Mouse (Mus musculus): ENCODE results near the gene Irs2. TPM values are rescaled to one million over a fixed set of nuclear protein-coding genes. Genes with fewer than 3 reads are reported as not detected.

Irs2 gene
- polyA plus RNA-seq, 1 experiment from 2014 or later: 4.5 TPM

DNA sequence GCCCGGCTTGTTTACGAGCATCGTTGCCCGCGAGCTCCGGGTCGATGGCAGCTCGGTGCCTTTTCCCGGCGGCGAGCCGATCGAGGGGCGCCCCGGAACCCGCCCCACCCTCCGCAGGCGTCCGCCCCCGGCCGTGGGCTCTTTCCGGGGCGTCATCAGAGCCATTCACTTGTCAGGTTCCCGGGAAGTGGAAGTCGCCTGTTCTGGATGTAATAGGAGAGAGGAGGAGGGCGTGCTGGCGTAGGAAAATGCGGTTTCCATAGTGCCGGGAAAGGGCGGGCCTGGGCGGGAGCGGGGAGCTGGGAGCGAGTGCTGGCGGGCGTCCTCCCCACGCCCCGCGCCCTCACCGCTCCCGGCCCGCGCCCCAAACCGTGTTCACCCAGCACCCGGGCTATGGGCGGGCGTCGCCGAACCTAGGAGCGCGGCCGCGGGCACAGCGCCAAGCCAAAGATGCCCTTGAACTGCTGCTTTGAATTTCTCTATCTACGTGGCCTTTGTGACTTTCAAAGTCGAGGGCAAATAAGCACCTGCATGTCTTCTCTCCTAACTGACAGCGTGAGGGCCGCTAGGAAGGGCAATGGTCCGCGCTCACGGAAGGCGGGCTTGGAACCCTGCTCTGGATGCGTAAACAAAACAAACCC lies 1.3 kb upstream of the Irs2 start:
- DNase-seq (ENCODE audit: low spot score): peak; percentile 73

DNA sequence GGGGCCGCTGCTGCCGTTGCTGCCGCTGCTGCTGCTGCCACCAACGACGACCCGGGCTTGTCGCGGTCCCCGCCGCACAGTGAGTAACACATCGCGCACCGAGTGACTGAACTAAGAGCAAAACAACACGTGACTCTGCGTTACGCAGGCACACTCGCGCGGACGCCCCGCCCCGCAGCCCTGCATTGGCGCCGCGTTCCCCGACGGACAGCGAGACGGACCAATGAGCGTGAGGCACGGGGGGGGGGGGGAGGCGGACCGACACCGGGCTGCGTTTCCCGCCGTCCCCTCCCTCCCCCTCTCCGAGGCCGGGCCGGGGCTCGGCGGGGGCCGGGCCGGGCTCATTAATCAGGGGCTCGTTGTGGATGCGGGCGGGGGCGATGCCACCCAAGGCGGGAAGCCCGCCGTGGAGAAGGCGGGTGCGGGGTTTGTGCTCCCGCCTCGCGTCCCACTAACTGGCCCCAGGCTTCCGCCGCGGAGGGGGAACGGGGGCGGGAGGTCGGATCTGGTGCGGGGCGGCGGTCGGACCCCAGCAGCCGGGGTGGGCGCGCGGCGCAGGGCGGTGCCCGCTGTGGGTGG lies 673 bp upstream of the Irs2 start:
- peak; percentile 97 for DNase-seq (ENCODE audit: low spot score)

DNA sequence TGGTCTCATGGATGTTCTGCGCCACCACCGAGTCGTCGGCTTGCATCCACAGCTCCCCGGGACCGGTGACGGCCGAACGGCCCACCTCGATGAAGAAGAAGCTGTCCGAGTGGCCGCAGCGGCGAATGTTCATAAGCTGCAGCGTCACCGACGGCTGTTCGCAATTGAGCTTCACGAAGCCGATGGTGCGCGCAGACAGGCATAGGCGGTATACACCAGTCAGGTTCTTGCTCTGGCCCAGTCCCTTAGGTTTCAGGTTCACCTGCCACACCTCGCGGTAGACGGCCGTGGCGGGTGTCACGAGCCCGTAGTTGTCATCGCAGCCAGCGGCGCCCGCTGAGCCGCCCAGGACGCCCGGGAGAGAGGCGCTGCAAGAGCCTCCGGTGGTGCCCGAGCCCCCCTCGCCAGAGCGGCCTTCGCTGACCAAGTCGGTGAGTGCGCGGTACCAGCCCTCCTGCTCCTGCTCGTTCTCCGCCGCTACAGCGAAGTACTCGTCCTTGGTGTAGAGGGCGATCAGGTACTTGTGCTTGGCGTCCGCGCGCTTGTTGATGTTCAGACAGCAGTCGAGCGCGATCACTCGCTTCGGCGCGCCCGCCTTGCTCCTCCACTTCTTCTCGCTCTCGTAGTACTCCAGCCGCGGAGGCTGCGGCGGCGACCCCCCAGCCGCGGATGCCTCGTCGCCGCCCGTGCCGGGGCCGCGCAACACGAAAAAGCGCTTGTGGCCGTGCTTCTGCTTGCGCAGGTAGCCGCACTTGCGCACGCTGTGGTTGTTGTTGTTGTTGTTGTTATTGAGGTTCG lies 478 bp downstream of the Irs2 start:
- DNase-seq (ENCODE audit: low spot score): peak; percentile 53

- peak; percentile 89 for DNase-seq (ENCODE audit: low spot score)
These were observed 1.2 kb downstream of the Irs2 start for GRCm38 (mm10) chr8:11007001-11007580.

DNA sequence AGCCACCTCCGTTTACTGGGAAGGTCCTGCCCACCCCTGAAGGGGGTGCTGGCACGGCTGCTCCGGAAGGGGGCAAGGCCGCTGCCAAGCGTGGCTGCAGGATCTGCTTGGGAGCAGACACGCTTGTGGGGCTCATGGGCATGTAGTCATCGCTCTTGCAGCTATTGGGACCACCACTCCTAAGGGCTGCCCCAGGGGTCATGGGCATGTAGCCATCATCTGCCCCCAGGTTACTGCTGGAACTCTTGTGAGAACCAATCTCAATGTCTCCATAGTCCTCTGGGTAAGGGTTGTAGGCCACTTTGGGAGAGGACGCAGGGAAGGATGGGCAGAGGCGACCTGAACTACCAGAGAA lies 2.0 kb downstream of the Irs2 start:
- no peak for DNase-seq (ENCODE audit: low spot score)

- no peak for DNase-seq (ENCODE audit: low spot score)
These were observed 2.6 kb downstream of the Irs2 start for GRCm38 (mm10) chr8:11005460-11006275.

DNA sequence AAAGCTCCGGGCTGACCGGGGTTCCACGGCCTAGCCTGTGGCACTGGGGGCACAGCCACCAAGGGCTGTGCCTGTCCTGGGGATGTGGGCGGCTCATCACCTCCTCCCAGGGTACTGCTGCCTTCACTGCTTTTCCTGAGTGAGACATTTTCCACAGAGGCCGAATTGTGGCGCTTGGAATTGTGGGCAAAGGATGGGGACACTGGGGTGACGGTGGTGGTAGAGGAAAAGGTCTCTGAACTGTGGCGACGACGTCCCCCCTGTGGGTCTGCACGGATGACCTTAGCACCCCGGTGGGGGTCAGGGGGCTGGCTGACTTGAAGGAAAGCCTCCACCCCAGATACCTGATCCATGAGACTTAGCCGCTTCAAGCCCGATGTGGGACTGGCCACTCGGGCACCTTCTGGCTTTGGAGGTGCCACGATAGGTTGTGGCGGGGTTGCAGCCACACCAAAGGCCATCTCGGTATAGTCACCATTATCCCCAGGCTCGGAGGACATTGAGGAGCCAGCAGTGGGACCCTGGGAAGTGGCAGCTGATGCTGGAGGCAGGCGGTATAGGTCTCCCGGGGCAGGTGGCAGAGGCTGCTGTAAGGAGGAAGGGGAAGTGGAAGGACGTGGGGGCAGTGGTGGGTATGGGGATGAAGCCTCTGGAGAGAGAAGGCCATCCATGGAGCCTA lies 3.3 kb downstream of the Irs2 start:
- no peak for DNase-seq (ENCODE audit: low spot score)

DNA sequence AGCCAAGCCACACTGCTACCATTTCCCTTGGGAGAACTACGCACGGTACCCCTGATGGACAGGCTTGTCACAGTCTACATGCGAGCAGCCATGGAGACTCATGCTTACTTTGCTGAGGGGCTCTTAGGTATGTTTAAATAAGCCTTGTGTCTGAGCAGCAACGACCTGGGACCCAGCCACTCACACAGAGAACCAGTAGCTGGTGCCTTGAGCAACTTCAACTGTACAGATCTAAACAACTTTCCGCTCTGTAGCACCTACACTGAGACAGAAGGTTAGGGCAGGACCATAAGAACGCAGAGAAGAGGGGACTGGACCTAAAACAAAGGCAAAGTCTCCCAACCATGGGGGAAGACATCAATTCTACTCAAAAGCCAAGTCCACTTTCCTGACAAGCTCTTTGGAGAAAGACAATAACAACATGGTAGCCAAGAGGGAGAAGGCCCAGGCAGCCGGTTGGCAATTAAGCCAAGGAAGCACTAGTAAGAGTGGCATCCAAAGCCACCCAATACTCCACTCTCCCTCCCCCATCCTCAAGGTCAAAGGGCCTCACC lies 4.3 kb downstream of the Irs2 start:
- DNase-seq (ENCODE audit: low spot score): no peak

GRCm38 (mm10) chr8:11003253-11003652 lies 5.0 kb downstream of the Irs2 start:
- DNase-seq (ENCODE audit: low spot score): no peak

DNA sequence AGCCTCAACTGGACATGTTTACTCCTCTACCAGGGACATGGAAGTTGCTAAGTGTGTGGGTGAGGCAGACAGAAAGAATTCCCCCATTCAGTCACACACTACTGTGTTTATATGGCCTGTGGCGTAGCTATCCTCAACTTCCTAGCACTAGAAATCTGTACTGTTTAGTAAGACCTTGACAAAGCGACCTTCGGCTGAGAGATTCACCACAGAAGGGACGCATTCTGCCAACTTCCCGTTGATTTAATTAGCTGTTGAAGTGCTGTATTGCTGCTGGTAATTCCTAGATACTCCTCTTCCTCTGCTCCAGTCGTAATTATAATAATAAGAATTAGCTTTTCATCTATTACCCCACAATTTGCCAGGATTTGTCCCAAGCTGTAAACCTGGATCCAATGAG lies 5.4 kb downstream of the Irs2 start:
- DNase-seq (ENCODE audit: low spot score): no peak

DNA sequence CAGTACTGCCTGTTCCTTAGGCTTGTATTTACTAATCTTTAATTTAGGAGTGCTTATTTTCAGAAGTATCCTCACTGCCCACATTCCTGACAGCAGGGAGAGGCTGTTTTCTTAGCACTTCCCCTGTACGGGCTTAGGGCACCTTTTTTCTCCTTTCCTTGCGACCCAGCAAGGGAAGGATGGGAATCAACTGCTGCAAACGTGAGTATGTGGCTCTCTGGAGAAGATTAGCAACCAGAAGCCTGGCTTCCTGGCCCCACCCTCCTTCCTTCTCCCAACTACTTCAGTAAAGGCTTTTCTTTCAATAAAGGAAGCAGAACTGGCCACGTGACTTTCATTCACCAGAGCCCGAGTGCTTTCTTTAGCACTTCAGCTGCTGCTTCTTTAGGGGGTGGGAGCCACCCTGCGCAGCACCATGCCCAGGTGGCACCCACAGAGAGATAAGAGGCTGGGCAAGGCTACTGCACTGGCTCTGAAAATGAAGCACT lies 7.2 kb downstream of the Irs2 start:
- peak; percentile 71 for DNase-seq (ENCODE audit: low spot score)

DNA sequence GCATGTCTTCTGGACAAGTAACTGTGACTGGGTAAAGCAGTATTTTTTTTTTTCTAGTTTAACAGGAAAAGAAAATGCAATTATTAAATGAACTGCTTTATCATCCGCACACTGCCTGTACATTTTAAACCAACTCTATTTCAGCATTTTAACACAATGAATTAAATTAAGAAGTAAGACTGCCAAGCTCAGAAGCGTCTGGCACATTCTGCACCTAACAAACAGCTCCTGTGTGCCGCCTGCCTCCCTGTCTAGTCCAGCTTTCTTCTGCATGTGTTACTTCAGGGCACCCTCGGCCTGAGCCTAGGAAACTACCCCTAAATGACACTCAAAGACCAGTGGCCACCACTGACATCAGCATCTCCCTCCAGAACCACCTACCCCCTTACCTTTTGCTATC lies 8.7 kb downstream of the Irs2 start:
- DNase-seq (ENCODE audit: low spot score): no peak

- no peak for DNase-seq (ENCODE audit: low spot score)
These were observed 12.0 kb downstream of the Irs2 start for GRCm38 (mm10) chr8:10996247-10996646.

- DNase-seq (ENCODE audit: low spot score): no peak
These were observed 12.5 kb downstream of the Irs2 start for GRCm38 (mm10) chr8:10995756-10996155.

DNA sequence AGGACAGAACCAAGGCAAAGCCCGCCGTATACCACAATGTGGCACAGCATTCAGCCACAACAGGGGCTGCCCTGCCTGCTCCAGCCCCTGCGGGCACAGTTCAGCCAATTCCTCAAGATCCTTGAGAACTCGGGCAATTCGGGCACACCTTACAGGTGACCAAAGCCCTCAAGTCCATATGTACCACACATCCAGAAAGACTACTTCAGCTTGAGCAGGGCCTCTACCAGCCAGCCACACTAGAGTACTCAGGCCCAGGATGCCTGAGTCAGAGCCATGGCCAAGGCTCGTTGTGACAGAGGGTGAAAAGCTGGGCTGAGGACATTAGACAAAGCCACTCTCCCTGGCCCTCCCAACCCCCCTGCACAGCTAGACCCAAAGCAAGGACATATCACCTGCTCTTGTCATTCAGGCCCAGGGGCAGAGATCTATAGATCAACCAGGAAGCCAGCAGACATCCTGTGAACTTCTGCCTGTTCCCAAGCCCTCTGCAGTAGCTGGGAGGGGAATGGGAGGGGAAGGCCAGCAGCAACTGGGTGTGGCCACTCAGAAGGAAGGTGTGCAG lies 13.8 kb downstream of the Irs2 start:
- DNase-seq (ENCODE audit: low spot score): no peak

- DNase-seq (ENCODE audit: low spot score): no peak
These were observed 14.6 kb downstream of the Irs2 start for GRCm38 (mm10) chr8:10993582-10994216.

DNA sequence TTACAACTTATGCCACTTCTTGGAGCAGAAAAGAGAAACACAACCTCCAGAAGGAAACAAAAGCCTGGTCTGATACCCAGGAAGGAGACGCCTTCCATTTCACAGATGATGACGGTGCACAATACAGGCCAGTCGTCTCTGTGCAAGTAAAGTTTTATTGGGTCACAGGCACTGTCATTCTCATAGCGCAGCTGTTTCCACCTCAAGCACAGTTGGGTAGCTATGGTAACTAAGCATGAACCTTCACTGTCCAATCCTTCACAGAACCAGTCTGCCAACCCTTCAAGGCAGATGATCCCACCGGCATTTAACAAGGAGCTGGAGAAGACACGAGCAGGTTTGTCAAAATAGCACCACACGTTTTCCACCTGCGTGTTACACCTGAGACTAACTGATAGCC lies 16.2 kb downstream of the Irs2 start:
- no peak for DNase-seq (ENCODE audit: low spot score)

- DNase-seq (ENCODE audit: low spot score): no peak
These were observed 16.9 kb downstream of the Irs2 start for GRCm38 (mm10) chr8:10991323-10991722.

DNA sequence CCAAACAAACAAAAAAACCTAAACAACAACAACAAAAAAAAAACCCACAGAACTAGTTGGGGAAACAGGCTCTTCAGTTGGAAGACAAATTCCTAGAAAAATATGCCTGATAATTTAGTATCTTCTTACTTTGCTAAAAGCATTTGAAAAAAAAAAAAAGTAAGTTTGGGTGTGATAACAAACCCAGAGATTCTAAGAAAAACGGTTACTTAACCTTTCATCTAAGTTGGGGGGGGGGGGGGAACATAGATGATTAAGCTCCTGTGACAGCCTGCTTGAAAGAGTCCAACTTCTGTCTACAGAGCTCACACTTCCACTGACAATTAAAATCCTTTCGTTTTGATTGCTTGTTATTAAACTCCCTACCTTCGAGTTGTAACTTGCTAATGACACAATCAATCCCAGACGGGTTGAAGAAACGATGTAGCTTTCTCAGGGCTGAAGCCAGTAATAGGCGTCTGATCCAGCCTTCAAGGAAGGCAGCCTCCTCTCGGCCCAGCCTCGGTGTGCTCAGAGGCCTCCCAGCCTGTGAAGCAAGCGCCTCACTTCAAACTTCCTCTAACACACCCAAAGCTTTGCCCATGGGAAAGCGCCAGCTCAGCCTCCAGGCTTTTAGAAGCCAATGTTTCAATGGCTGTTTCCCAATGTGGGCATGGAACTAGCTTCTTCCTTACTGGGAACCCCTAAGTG lies 17.7 kb downstream of the Irs2 start:
- DNase-seq (ENCODE audit: low spot score): no peak

Data from thymus, postnatal 0 days (tissue).